Mouse (Mus musculus) cerebellum, adult 11-12 months (tissue): ENCODE measurements at regions not wholly inside any gene's neighbourhood (a gene's known extent, or its start where the extent isn't known, plus 50 kb on each side); places are given as distances from the start of the nearest gene placed in this dataset.

Source experiments
- DNase-seq: peaks from one replicate; pipeline ENCODE4 v3.0.0; 2022

- DNase-seq = peak; percentile 55
Measured at GRCm38 (mm10) chr15:8582676-8583075, 62.9 kb upstream of the Gm2310 start.

DNA sequence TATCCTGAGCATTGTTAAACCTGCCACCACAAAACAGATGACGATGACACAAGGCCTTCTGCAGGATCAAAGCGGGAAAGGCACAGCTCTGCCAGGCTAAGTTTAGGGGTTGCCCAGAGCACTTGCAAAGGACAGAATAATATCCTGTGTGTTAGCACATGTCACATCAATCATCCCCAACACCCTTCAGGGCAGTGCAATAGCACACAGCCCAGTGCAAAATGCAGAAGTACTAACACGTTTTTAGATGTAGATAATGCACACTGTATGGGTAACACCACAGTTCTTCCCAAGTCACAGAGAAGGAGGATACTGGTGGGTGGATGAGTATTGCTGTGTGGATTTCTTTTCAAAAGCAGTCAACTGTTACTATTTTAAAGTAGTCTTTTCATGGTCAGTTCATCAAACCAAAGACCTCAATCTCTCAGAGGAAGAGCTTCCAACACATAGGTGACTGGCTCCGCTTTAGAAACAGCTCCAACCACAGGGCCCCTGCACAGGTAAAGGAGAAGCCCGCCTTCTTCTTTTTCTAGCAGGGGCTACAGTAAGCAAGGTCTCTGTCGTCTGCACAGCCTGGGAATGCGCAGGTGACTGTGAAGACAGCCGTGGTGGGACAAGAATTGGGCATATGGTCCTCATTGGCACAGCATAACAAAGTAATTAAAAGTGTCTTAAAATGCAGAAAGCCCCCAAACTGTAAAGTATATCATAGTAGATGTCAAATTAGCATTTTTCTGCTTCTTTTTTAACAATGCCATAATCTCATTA is 61.6 kb upstream of the Gm2310 start:
- DNase-seq = no peak

GRCm38 (mm10) chr15:8580077-8580476 is 60.3 kb upstream of the Gm2310 start:
- no peak for DNase-seq

GRCm38 (mm10) chr15:8577480-8577881 is 57.7 kb upstream of the Gm2310 start:
- no peak for DNase-seq

GRCm38 (mm10) chr15:8576975-8577374 is 57.2 kb upstream of the Gm2310 start:
- no peak for DNase-seq

DNA sequence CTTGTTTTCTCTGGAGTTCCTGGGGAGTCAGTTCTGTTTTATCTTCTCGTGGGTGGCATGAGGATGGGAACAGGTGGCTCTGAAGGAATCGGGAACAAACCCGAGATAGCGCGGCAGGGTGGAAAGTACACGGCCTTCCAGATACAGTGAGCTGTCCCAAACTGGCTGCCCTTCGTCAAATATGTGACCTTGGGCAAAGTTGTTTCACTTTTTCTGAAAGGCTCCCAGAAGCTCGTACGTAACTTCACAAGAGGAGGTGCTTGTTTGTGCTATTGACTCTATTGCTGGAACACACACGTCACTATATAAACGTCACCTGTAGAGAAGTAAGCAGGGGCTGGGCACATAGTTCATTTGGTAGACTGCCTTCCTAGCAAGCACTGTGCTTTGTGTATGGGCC is 49.9 kb upstream of the Gm2310 start:
- no peak for DNase-seq
